Mouse (Mus musculus): ENCODE data around the gene Neurog3.

GRCm38 (mm10) chr10:62089071-62089470 lies 43.8 kb upstream of the Neurog3 start:
- TF ChIP-seq EP300 (IDR thresholded peaks at IDR 0.05; ENCODE audit: low read depth in 1 of 2, low read length in 2 of 2) (no peak), POLR2AphosphoS2 (IDR thresholded peaks at IDR 0.05; ENCODE audit: low read length) (no peak), MXI1 (IDR thresholded peaks at IDR 0.05; ENCODE audit: low read depth, low read length) (no peak), ZMIZ1 (IDR thresholded peaks at IDR 0.05; ENCODE audit: low read depth, low read length) (no peak), POLR2A (IDR thresholded peaks at IDR 0.05; ENCODE audit: control insufficient read depth in 1 of 2, insufficient read depth in 1 of 2, low read depth in 1 of 2, low read length in 2 of 2, poor library complexity in 1 of 2) (no peak)

Measured in MEL (cell line).